Mouse (Mus musculus) adrenal gland, postnatal 14 days (tissue): ENCODE data around the gene Zfyve27. TPM values are rescaled to one million over a fixed set of nuclear protein-coding genes. Genes with fewer than 3 reads are reported as not detected.
A peak's percentile ranks its signal among the peaks of the same experiment; 100 is the strongest.

Experiments used
- DNase-seq: peaks from one replicate; pipeline ENCODE4 v3.0.0; 2021; ENCODE audit warnings: mixed read lengths
- total RNA-seq: library from RNA; stranded (reverse); gene quantifications from 2 replicates; pipeline ENCODE4 v1.2.3, GENCODE M21; 2021

Zfyve27 gene
- total RNA-seq, 1 experiment from 2014 or later = 42.7 TPM

DNA sequence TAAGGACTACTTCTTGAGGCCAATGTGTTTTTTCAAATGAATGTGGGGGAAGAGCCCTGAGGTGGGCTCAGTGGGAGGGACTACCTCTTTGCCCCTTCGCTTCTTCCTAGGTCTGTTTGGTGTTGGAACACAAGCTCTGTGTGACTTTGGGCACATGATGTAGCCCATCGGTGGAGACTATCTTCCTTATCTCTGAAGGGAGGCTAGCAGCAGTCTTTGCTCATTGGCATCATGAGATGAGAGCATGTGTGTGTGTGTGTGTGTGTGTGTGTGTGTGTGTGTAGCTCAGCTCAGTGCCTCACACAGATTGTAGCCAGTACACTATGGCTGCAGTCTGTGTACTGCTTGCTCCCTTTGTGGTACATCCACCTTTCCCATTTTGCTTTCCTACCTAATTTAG is 13.7 kb downstream of the Zfyve27 start:
- no peak for DNase-seq

DNA sequence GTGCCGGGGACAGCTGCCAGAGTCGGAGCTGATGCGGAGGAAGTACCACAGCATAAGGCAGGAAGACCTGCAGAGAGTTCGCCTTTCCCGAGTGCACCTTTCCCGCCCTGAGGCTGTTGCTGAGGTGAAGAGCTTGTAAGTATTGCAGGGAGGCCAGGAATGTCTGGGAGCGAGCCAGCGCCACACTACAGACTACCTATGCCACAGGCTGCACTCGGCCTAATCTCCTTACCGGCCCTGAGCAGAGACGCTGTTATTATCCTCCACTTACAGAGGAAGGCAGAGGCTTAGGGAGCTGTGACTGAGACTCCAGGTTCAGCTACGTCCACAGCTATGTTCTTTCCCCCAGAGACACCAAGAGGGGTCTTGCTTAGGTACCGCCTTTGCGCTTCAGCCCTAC is 15.6 kb downstream of the Zfyve27 start:
- no peak for DNase-seq

GRCm38 (mm10) chr19:42182673-42183072 is 18.9 kb downstream of the Zfyve27 start:
- DNase-seq = no peak

- DNase-seq = no peak
Observed at GRCm38 (mm10) chr19:42189735-42190134, 26.0 kb downstream of the Zfyve27 start.

- DNase-seq = peak; percentile 81
Observed at GRCm38 (mm10) chr19:42190494-42190893, 26.7 kb downstream of the Zfyve27 start.

DNA sequence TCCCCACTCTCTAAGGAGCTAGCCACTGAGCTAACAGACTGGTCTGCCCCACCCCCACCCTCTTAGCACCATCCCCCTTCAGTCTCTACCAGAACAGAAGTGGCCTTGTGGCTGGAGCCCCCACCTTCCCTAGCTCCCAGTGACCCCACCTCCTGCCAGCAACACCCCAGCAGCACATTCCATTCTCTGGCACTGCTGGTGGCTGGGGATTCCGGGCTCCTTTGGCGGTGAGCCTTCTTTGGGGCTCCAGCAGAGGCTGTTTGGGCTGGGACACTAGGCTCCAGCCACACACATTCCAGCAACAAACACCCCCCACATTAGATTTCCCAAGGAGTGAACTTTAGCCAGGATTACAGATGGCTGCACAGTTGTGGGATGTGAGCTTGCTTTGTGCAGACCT is 29.6 kb downstream of the Zfyve27 start:
- peak; percentile 64 for DNase-seq

- no peak for DNase-seq
Observed at GRCm38 (mm10) chr19:42196378-42196777, 32.6 kb downstream of the Zfyve27 start.

DNA sequence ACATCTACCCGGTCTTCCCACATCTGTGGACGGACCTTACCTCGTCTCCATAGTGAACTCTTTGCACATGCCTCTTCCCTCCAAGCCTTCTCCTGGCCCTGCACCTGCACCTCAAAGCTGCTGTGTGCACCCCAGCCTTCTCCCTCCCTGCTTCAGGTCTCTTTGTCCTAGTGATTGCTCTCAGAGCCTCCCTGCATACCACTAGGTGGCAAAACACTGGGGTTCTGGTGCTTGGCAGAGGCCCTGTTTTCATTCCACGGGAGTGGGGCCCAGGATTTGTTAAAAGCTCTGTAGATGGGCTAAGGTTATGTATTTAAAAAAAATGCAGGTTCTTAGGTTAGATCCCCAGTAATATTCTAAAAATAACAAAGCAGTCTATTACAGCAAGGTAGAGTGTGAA is 33.3 kb downstream of the Zfyve27 start:
- DNase-seq = no peak

- DNase-seq = peak; percentile 54
Observed at GRCm38 (mm10) chr19:42198026-42198425, 34.3 kb downstream of the Zfyve27 start.

GRCm38 (mm10) chr19:42201696-42202381 is 38.1 kb downstream of the Zfyve27 start, which contains the start of gene Sfrp5:
Gene Sfrp5, minus strand, starts transcription at chr19:42202252.
- no peak for DNase-seq

DNA sequence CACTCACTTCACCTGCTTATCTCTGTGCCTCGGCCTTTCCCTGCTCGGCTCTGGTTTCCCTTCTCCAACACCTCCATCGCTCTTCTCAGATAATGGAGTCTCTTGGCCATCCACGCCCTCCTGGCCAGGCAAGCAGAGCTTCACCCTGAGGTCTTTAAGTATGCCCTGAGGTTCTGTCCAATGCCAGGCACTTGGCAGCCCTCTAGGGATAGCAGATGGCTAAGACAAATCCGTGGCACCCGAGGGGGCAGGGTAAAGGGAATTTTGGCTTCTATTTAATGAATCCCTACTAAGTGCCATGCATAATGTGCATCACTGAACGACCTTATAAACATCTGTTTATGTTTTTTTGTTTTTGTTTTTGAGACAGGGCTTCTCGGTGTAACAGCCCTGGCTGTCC is 38.7 kb downstream of the Zfyve27 start:
- DNase-seq = no peak

- no peak for DNase-seq
Observed at GRCm38 (mm10) chr19:42204306-42204705, 40.6 kb downstream of the Zfyve27 start.

DNA sequence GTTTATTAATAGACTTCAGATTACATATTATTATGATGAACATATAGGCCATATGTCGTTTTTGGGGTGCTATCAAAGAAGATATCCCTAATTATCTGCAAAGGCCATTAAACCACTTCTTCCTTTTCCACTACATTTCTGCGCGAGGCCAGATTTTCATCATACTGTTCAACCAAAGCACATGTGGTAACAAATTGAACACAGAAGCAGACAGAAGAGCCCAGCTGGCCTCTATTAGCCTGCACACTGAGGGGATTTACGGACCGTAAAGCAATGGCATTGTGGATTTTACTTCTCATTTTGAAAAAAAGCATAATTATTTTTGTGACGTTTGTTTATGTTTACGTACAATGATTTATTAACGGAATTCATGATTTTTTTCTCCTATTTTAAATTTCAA is 41.5 kb downstream of the Zfyve27 start:
- DNase-seq = no peak

DNA sequence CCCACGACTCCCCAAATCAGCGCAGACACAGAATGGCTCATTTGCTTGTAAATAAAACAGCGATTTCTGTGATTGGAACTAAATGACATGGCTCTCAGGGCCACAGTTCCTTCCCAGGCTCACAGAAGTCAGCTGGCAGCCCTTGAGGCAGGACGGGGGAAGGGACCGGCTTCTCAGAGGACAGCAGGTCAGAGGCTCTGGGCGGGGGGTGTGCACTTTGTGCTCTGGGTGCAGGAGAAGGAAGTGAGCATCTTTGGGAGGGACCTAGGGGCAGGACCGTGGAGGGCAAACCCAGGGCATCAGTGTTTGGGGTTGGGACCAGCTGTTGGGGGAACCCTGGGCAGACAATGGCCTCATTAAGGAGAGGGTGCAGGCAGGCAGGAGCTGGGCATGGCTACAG is 45.7 kb downstream of the Zfyve27 start:
- DNase-seq = no peak

GRCm38 (mm10) chr19:42209976-42210375 is 46.2 kb downstream of the Zfyve27 start:
- DNase-seq = no peak

GRCm38 (mm10) chr19:42211936-42212335 is 48.2 kb downstream of the Zfyve27 start:
- no peak for DNase-seq

DNA sequence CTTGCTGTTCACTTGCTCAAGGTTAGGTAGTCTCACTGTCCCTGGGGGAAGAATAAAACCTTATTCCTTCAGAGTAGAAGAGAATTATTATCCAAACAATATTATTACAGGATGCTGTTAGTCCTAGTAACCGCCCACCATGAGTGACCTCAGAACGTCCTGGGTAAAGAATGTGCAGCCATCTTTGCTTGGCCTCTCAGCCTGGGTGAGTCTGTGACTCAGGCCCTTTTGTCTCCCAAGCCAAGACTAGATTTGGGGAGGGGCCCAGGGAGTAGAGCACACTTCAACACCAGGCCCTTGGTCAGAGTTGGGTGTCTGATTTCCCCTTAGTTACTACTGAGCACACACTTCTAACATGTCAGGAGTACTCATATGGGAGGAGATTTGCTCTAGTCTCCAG is 50.9 kb downstream of the Zfyve27 start:
- DNase-seq = no peak

GRCm38 (mm10) chr19:42216699-42217373 is 53.1 kb downstream of the Zfyve27 start:
- no peak for DNase-seq

- DNase-seq = peak; percentile 72
Observed at GRCm38 (mm10) chr19:42217374-42217763, 53.6 kb downstream of the Zfyve27 start.

- no peak for DNase-seq
Observed at GRCm38 (mm10) chr19:42226451-42226850, 62.7 kb downstream of the Zfyve27 start.

GRCm38 (mm10) chr19:42229499-42230287 is 65.9 kb downstream of the Zfyve27 start:
- no peak for DNase-seq

DNA sequence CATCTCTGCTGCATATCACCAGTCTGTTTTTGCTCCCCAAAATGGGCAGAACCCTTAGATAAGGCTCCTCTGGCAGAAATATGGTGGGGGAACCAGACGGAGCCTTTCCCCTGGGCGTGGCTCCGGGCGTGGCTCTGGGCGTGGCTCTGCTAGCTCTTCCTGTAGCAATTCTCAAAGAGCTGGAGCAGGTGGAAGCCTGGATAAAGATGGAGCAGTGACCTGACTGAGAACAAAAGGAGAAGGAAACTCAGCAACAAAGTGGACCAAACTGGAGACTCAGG is 66.5 kb downstream of the Zfyve27 start:
- DNase-seq = no peak

DNA sequence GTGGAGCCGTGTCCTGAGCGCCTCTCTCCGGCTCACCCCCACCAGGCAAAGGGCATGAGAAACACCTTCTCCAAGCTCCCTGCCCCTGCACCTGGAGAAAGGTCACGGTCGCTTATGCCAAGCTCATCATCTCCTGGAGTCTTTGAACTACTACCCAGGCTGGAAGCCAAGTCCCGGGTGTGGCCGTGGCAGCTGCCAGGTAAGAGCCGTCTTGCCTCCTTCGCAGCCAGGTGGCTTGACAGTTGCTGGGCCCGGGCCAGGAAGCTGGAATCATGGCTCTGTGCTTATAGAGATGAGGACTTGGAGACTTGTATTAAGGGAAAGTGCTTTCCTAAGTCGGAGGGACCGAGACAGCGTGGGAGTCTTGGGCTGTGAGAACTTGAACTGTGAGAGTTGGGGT is 67.2 kb downstream of the Zfyve27 start:
- DNase-seq = no peak
